Mouse (Mus musculus): ENCODE results near the gene Mark1. TPM values are rescaled to one million over a fixed set of nuclear protein-coding genes. Genes with fewer than 3 reads are reported as not detected.

Mark1 gene
- polyA plus RNA-seq, 2 experiments: 3.6 to 16.8 TPM

- WGBS: 48% methylated on average over 9 of the region's 9 CpGs
- Histone ChIP-seq H3K4me3 (replicated peaks; ENCODE audit: low read length) (peak overlapping the region; percentile 84; the same call in 1 of the 2 replicates), H3K4me1 (ENCODE audit: control insufficient read depth, insufficient read depth, low read length) (peaks cover 6% of the 10 kb centered on the region), H3K27me3 (ENCODE audit: control insufficient read depth, insufficient read depth, low read length) (no peaks in the 10 kb centered on the region), H3K9me3 (ENCODE audit: control insufficient read depth, low read length) (no peaks in the 10 kb centered on the region), H3K27ac (replicated peaks; ENCODE audit: low read depth, low read length) (no peak overlapping the region), H3K9ac (ENCODE audit: low read depth, low read length, severe bottlenecking) (peak overlapping the region; percentile 93), H3K4me2 (replicated peaks; ENCODE audit: low read depth, low read length, severe bottlenecking) (peak overlapping the region; percentile 61), H3K36me3 (ENCODE audit: control insufficient read depth, insufficient read depth, low read length) (no peaks in the 10 kb centered on the region)
- no peak for TF ChIP-seq POLR2A (IDR thresholded peaks at IDR 0.05; ENCODE audit: borderline replicate concordance, extremely low read depth, insufficient read depth, insufficient read length)
- DNase-seq (ENCODE audit: low spot score): no peak
- ATAC-seq (ENCODE audit: low FRiP score, low read depth): no peak
Observed at GRCm38 (mm10) chr1:184998161-184998560, 1.2 kb downstream of the Mark1 start.

- ATAC-seq (ENCODE audit: low FRiP score, low read depth) (no peak), DNase-seq (ENCODE audit: low spot score) (no peak)
- no peaks in the 10 kb centered on the region for H3K27me3 ChIP-seq (ENCODE audit: control insufficient read depth, insufficient read depth, low read length)
- TF ChIP-seq POLR2A (IDR thresholded peaks at IDR 0.05; ENCODE audit: borderline replicate concordance, extremely low read depth, insufficient read depth, insufficient read length): no peak
- WGBS: 58% methylated on average over 11 of the region's 11 CpGs
- no peaks in the 10 kb centered on the region for H3K9me3 ChIP-seq (ENCODE audit: control insufficient read depth, low read length)
- no peak overlapping the region for H3K4me3 ChIP-seq (replicated peaks; ENCODE audit: low read length)
- 0 out of 2 replicates have a peak overlapping the region, but pooled peaks have one; percentile 93 for H3K9ac ChIP-seq (ENCODE audit: low read depth, low read length, severe bottlenecking)
- H3K4me2 ChIP-seq (replicated peaks; ENCODE audit: low read depth, low read length, severe bottlenecking): peak overlapping the region; percentile 61; the same call in 1 of the 2 replicates
- peaks cover 6% of the 10 kb centered on the region for H3K4me1 ChIP-seq (ENCODE audit: control insufficient read depth, insufficient read depth, low read length)
- H3K27ac ChIP-seq (replicated peaks; ENCODE audit: low read depth, low read length): no peak overlapping the region
- no peaks in the 10 kb centered on the region for H3K36me3 ChIP-seq (ENCODE audit: control insufficient read depth, insufficient read depth, low read length)
Observed at GRCm38 (mm10) chr1:184997466-184997865, 1.9 kb downstream of the Mark1 start.

- H3K4me1 ChIP-seq (ENCODE audit: control insufficient read depth, insufficient read depth, low read length): peaks cover 6% of the 10 kb centered on the region
- no peak for TF ChIP-seq POLR2A (IDR thresholded peaks at IDR 0.05; ENCODE audit: borderline replicate concordance, extremely low read depth, insufficient read depth, insufficient read length)
- ATAC-seq (ENCODE audit: low FRiP score, low read depth) (no peak), DNase-seq (ENCODE audit: low spot score) (no peak)
- H3K36me3 ChIP-seq (ENCODE audit: control insufficient read depth, insufficient read depth, low read length): no peaks in the 10 kb centered on the region
- H3K27me3 ChIP-seq (ENCODE audit: control insufficient read depth, insufficient read depth, low read length): no peaks in the 10 kb centered on the region
- no peak overlapping the region for H3K4me3 ChIP-seq (replicated peaks; ENCODE audit: low read length)
- no peak overlapping the region for H3K4me2 ChIP-seq (replicated peaks; ENCODE audit: low read depth, low read length, severe bottlenecking)
- WGBS: 78% methylated on average over 4 of the region's 4 CpGs
- H3K9ac ChIP-seq (ENCODE audit: low read depth, low read length, severe bottlenecking): no peak overlapping the region
- H3K9me3 ChIP-seq (ENCODE audit: control insufficient read depth, low read length): no peaks in the 10 kb centered on the region
- no peak overlapping the region for H3K27ac ChIP-seq (replicated peaks; ENCODE audit: low read depth, low read length)
Observed at GRCm38 (mm10) chr1:184995335-184995734, 4.0 kb downstream of the Mark1 start.

GRCm38 (mm10) chr1:184991191-184991590 lies 8.2 kb downstream of the Mark1 start:
- no peak overlapping the region for H3K27ac ChIP-seq (replicated peaks; ENCODE audit: low read depth, low read length)
- H3K4me3 ChIP-seq (replicated peaks; ENCODE audit: low read length): no peak overlapping the region
- H3K9me3 ChIP-seq (ENCODE audit: control insufficient read depth, low read length): no peaks in the 10 kb centered on the region
- WGBS: 96% methylated on average over 10 of the region's 10 CpGs
- H3K4me1 ChIP-seq (ENCODE audit: control insufficient read depth, insufficient read depth, low read length): no peaks in the 10 kb centered on the region
- no peak for TF ChIP-seq POLR2A (IDR thresholded peaks at IDR 0.05; ENCODE audit: borderline replicate concordance, extremely low read depth, insufficient read depth, insufficient read length)
- H3K27me3 ChIP-seq (ENCODE audit: control insufficient read depth, insufficient read depth, low read length): no peaks in the 10 kb centered on the region
- no peak overlapping the region for H3K9ac ChIP-seq (ENCODE audit: low read depth, low read length, severe bottlenecking)
- DNase-seq (ENCODE audit: low spot score) (no peak), ATAC-seq (ENCODE audit: low FRiP score, low read depth) (no peak)
- H3K36me3 ChIP-seq (ENCODE audit: control insufficient read depth, insufficient read depth, low read length): no peaks in the 10 kb centered on the region
- H3K4me2 ChIP-seq (replicated peaks; ENCODE audit: low read depth, low read length, severe bottlenecking): no peak overlapping the region

GRCm38 (mm10) chr1:184986748-184987147 lies 12.6 kb downstream of the Mark1 start:
- no peak overlapping the region for H3K9ac ChIP-seq (ENCODE audit: low read depth, low read length, severe bottlenecking)

GRCm38 (mm10) chr1:184984723-184985122 lies 14.6 kb downstream of the Mark1 start:
- no peak overlapping the region for H3K4me2 ChIP-seq (replicated peaks; ENCODE audit: low read depth, low read length, severe bottlenecking)

More at GRCm38 (mm10) chr1:184986748-184987147, 12.6 kb downstream of the Mark1 start:
- Histone ChIP-seq H3K4me3 (replicated peaks; ENCODE audit: low read length) (no peak overlapping the region), H3K4me2 (replicated peaks; ENCODE audit: low read depth, low read length, severe bottlenecking) (no peak overlapping the region), H3K27me3 (ENCODE audit: control insufficient read depth, insufficient read depth, low read length) (no peaks in the 10 kb centered on the region), H3K27ac (replicated peaks; ENCODE audit: low read depth, low read length) (no peak overlapping the region), H3K36me3 (ENCODE audit: control insufficient read depth, insufficient read depth, low read length) (no peaks in the 10 kb centered on the region), H3K9me3 (ENCODE audit: control insufficient read depth, low read length) (no peaks in the 10 kb centered on the region), H3K4me1 (ENCODE audit: control insufficient read depth, insufficient read depth, low read length) (no peaks in the 10 kb centered on the region)
- WGBS: 49% methylated on average over 2 of the region's 2 CpGs
- no peak for DNase-seq (ENCODE audit: low spot score)
- no peak for TF ChIP-seq POLR2A (IDR thresholded peaks at IDR 0.05; ENCODE audit: borderline replicate concordance, extremely low read depth, insufficient read depth, insufficient read length)
- ATAC-seq (ENCODE audit: low FRiP score, low read depth): no peak

More at GRCm38 (mm10) chr1:184984723-184985122, 14.6 kb downstream of the Mark1 start:
- no peak for ATAC-seq (ENCODE audit: low FRiP score, low read depth)
- H3K4me1 ChIP-seq (ENCODE audit: control insufficient read depth, insufficient read depth, low read length): no peaks in the 10 kb centered on the region
- no peak overlapping the region for H3K27ac ChIP-seq (replicated peaks; ENCODE audit: low read depth, low read length)
- H3K4me3 ChIP-seq (replicated peaks; ENCODE audit: low read length): no peak overlapping the region
- H3K9me3 ChIP-seq (ENCODE audit: control insufficient read depth, low read length): no peaks in the 10 kb centered on the region
- no peak overlapping the region for H3K9ac ChIP-seq (ENCODE audit: low read depth, low read length, severe bottlenecking)
- TF ChIP-seq POLR2A (IDR thresholded peaks at IDR 0.05; ENCODE audit: borderline replicate concordance, extremely low read depth, insufficient read depth, insufficient read length): no peak
- DNase-seq (ENCODE audit: low spot score): no peak
- 84% methylated on average over 2 of the region's 2 CpGs for WGBS
- H3K27me3 ChIP-seq (ENCODE audit: control insufficient read depth, insufficient read depth, low read length): no peaks in the 10 kb centered on the region
- no peaks in the 10 kb centered on the region for H3K36me3 ChIP-seq (ENCODE audit: control insufficient read depth, insufficient read depth, low read length)
